Mouse (Mus musculus) activated CD4-positive, CD25-positive, alpha-beta regulatory T cell, adult 9 weeks (primary cell): ENCODE measurements around the gene Tcstv3. TPM values are rescaled to one million over a fixed set of nuclear protein-coding genes. Genes with fewer than 3 reads are reported as not detected.

ENCODE experiments used
- polyA plus RNA-seq: library from polyadenylated mRNA; unstranded; fragments of 100-300 nt; shearing (Covaris generic); gene quantifications from one replicate; pipeline ENCODE4 v1.2.1, GENCODE M21; 2017

The Tcstv3 gene
- not detected for polyA plus RNA-seq

DNA sequence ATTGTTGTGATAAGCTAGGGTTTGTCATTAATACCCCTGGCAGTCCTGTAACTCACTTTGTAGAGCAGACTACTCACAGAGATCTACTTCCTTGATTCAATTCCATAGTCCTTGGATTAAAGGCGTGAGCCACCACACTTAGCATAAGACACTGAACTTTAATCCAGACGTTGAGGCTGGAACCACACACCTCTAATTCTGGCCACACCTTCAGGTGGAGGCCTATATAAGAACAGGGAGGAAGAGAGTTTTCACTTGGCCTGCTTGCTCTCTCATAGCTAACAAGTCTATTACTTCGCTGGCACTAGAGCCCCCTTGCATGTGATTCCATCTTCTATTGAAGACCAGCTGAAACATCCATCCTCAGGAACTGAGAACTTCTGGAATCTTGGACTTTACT is at the start of gene Tcstv3:
Gene Tcstv3, plus strand, starts transcription at position 301 of the 400 bp plus-strand sequence.

GRCm38 (mm10) chr13:120299991-120300442 is 16.7 kb upstream of the Tcstv3 start, which contains the start of gene BC147527:
Gene BC147527, plus strand, starts transcription at chr13:120300392.

Other genes starting within 250 kb of the Tcstv3 start
- not detected for gene Gm20767, start 176.6 kb upstream of the Tcstv3 start, polyA plus RNA-seq
- gene Gm21818, start 144.4 kb upstream of the Tcstv3 start, polyA plus RNA-seq: not detected
- gene Gm21762, start 100.9 kb upstream of the Tcstv3 start, polyA plus RNA-seq: not detected
- gene Gm21731, start 77.8 kb upstream of the Tcstv3 start, polyA plus RNA-seq: not detected
- gene AF067061, start 53.8 kb upstream of the Tcstv3 start, polyA plus RNA-seq: not detected
- gene BC147527, start 16.5 kb upstream of the Tcstv3 start, polyA plus RNA-seq: 101 TPM